Mouse (Mus musculus): ENCODE results near the gene Serpina1e.

Gene Serpina1e

GRCm38 (mm10) chr12:103958798-103959197 is at the start of gene Serpina1e:
TSS of gene Serpina1e (minus strand) at chr12:103958975.
- in situ Hi-C loops (cut with MboI, MseI): loop anchor here (5.0 kb wide), 1 partner anchor 56 kb away; the partner anchor contains the start of gene Serpina1c

GRCm38 (mm10) chr12:104004689-104005088 is 45.9 kb upstream of the Serpina1e start:
- in situ Hi-C loops (cut with MboI, MseI): no loop called here

DNA sequence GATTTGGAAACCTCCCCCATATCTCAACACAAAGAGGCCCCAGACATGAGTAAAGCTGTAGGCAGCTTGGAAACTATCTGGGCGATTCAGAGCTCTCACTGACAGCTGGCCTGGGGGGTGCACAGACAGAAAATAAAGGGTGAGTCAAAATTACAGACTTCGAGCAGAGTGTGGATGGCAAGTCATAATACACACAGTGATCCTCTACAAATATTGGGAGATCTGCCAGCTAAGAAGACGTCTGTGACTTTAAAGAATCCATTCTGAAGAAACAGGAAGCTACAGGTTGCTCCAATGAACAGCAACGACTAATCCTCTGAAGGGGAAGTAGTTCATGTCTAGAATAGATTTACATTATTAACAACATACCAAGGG is 44.5 kb upstream of the Serpina1e start:
- in situ Hi-C loops (cut with MboI, MseI): no loop called here

DNA sequence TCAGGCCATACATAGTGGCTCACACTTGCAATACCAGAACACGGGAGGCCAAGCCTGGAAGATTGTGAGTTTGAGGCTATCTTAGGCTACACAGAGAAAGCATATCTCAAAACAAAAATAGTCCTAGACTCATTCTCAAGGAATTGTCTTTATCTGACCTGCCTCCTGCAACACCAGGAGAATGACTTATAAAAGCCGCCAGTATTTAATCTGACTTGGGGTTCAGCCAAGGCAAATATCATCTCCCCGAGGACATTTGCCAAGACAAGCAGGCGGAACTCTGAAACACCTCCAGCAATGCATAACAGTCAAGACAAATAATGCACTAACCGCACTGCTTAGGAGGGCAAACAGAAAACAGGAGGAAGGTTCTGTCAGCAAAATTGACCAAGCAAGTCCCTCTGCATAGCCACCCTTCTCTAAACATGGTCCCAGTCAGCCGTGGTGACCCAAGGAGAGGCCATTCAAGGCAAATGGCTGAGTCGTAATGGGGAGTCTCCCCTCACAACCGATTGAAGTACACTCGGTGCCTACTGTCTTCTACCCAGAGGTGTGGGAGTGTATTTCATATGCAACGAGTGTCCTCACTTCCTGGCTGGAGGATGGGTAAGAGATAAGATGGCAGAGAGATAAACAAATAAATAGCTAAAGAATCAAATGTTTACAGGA is 43.9 kb upstream of the Serpina1e start:
- in situ Hi-C loops (cut with MboI, MseI): no loop called here

GRCm38 (mm10) chr12:104000594-104000993 is 41.8 kb upstream of the Serpina1e start:
- in situ Hi-C loops (cut with MboI, MseI): no loop called here

DNA sequence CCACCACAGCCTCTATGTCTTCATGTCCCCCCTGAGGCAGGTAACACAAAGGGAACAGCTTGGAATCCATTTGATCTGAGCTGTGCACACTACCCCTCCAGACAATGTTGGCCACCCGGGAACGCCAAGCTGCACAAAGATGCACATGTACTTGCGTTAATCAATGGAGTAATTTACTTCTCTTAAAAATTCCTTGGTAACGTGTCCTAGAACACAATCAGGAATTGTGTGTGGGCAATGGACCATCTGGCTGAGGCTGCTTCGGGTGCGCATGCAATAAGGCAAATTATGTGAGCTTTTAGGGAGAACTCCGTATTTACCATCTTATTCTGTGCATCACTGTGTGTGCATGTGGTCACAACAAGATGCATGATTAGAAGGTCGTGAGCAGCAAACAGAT is 40.8 kb upstream of the Serpina1e start:
- in situ Hi-C loops (cut with MboI, MseI): loop anchor here (5.0 kb wide), 1 partner anchor 53 kb away; no protein-coding TSS in a partner anchor

DNA sequence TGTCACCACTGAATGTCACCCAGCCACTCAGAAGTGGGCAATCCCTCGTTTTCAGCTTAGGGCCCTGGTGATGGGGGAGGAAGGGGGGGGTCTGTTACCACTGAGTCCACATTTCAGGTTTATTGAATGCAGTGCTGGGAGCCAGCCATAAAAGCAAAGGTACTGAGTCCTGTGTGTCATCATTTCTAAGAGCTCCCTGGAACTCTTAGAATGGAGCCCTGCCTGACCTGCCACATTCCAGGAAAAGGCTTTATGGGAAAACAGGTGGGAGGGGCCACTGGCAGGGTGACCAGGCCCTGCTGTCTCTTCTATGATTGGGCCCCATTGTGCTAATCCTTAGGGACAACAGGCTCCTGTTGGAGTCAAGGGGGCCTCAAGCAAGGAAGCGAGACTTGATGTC is 37.7 kb upstream of the Serpina1e start:
- in situ Hi-C loops (cut with MboI, MseI): loop anchor here (5.0 kb wide), 1 partner anchor 56 kb away; no protein-coding TSS in a partner anchor

GRCm38 (mm10) chr12:103995292-103996072 is 36.7 kb upstream of the Serpina1e start:
- in situ Hi-C loops (cut with MboI, MseI): loop anchor here (5.0 kb wide), 1 partner anchor 57 kb away; no protein-coding TSS in a partner anchor

GRCm38 (mm10) chr12:103992945-103993344 is 34.2 kb upstream of the Serpina1e start:
- in situ Hi-C loops (cut with MboI, MseI): loop anchor here (5.0 kb wide), 1 partner anchor 434 kb away; no protein-coding TSS in a partner anchor

- in situ Hi-C loops (cut with MboI, MseI): loop anchor here (5.0 kb wide), 1 partner anchor 437 kb away; no protein-coding TSS in a partner anchor
Measured at GRCm38 (mm10) chr12:103989857-103990256, 31.1 kb upstream of the Serpina1e start, which contains the start of gene Serpina11. TSS of gene Serpina11 (minus strand) at chr12:103989957.

DNA sequence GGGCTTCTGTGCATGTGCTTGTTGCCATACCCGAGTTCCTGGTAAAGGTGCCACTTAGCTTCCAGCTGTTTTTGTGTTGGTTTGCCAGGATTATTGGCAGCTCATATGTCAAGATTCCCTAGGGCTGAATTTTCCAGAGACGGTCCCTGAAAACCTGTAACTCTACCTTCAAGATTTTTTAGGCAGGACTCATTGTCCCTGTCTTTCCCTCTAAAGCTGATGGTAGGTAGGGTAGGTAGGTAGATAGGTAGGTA is 30.7 kb upstream of the Serpina1e start:
- in situ Hi-C loops (cut with MboI, MseI): no loop called here

GRCm38 (mm10) chr12:103988754-103989513 is 30.2 kb upstream of the Serpina1e start:
- in situ Hi-C loops (cut with MboI, MseI): no loop called here

DNA sequence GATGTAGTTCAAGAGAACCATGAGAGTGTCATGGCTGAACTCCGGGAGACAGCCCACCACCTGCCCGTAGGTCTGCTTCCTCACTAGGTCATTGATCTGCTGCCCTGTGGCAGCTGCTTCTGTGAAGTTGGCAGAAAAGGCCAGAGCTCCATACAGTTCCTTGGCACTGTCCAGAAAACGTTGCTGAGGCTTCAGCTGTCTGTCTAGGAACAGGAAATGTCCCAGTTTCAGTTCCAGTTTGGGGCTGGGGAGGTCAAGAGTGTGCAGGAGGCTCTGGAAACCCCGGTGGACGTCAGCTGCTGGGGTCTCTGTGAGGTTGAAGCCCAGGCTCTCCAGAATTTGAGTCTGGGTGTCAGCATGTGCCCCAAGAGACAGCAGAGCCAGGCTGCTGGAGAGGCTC is 27.1 kb upstream of the Serpina1e start:
- in situ Hi-C loops (cut with MboI, MseI): no loop called here

DNA sequence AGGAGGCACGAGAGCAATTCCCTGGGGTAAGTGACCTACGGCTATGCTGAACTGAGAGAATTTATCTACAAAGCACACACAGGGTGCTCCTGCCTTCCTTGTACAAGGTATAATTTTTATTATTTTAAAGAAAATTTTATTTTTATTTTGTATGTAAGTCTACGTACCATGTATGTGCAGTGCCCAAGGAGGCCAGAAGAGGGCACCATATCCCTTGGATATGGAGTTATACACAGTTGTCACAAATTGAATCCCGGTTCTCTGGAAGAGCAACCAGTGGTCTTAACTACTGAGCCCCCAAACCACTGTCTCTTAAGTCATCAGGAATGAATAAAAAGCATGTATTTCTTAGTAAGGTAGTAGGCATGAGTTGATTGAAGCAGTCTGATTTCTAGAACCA is 26.2 kb upstream of the Serpina1e start:
- in situ Hi-C loops (cut with MboI, MseI): no loop called here

- in situ Hi-C loops (cut with MboI, MseI): no loop called here
Measured at GRCm38 (mm10) chr12:103981646-103982360, 23.0 kb upstream of the Serpina1e start.

- in situ Hi-C loops (cut with MboI, MseI): no loop called here
Measured at GRCm38 (mm10) chr12:103978294-103978693, 19.5 kb upstream of the Serpina1e start.

DNA sequence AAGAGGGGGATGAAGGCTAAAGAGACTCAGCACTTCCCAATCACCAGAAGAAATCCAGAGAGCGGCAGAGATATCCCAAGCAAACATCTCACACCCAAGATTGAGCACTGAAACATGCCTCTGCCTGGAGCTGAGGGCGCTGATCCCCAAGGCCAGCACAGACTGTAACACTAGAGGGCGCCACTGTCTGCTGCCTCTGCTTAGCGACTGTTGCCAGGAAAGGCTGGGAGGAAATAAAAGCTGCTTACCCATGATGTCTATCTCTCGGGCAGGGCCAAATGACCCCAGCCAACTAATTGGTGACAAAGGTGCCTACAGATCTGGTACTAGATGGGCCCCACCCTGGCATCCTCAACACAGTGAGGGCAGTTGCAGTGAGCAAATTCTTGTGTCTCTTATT is 19.1 kb upstream of the Serpina1e start:
- in situ Hi-C loops (cut with MboI, MseI): no loop called here

DNA sequence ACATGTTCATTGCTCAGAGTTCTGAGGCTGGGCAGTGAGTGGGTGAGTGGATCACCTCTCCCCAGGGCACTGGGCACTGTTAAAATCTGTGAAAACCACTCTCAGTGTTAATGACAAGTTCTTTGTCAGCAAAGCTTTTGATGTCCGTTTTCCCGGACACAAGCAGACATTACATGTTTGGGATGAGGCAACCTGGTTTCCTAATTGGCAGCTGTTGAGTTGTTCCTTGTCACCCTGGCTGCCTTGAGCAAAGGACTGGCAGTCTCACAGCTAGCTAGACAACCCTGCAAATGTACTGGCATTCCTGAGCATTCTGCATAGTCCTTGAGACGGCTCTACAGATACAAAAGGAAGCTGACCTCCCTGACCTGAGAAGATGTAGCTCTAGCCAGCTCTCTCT is 18.3 kb upstream of the Serpina1e start:
- in situ Hi-C loops (cut with MboI, MseI): no loop called here

DNA sequence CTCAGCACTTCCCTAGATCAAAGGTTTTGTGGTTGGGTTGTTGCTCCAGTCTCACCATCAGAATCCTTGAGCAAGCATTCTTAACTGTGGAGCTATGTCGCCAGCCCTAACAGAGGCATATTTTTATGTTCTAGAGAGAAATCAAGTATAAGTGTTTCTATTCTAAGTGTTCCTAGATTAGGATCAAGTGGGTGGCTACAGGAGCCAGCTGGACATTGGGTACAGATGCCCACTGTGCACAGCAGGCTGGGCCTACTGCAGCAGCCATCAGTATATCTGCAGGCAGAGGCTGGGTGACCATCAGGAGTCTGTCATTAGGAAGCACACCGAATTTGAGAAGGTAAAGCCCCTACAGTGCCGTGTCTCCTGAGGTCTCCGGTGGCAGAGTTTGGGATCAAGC is 12.3 kb upstream of the Serpina1e start:
- in situ Hi-C loops (cut with MboI, MseI): no loop called here

- in situ Hi-C loops (cut with MboI, MseI): no loop called here
Measured at GRCm38 (mm10) chr12:103969577-103970116, 10.9 kb upstream of the Serpina1e start.

DNA sequence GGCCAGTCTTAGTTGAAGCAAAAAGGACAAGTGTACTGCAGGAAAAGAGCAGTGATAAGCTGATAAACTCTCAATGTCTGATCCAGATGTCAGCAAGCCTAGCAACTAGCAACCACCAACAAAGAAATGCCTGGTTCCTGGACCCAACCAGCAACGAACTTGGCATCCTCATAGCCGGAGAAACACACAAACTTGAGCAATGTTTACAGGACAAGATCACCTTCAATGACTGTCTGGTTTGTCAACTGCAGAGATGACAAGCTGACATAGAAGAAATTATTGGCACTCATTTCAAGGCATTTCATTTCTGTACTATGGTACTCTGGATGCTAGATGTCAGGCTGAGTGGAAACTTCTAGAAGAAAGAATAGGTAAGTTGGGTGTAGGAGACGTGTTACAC is 8.0 kb upstream of the Serpina1e start:
- in situ Hi-C loops (cut with MboI, MseI): no loop called here
